Mouse (Mus musculus) neural tube, embryonic 11.5 days (tissue): ENCODE measurements around the gene Fads2. TPM values are rescaled to one million over a fixed set of nuclear protein-coding genes. Genes with fewer than 3 reads are reported as not detected.

Experiments
- ATAC-seq: fragments of 200-750 bp; cut with Nextera tagmentation; 2 replicates; pipeline ENCODE4 v1.8.0; 2017; ENCODE audit warnings: moderate number of reproducible peaks, mild to moderate bottlenecking, moderate TSS enrichment, moderate library complexity; ENCODE audit not compliant: insufficient read depth, low FRiP score, low TSS enrichment
- DNase-seq: peaks from one replicate; pipeline ENCODE4 v3.0.0-alpha.2; 2015; ENCODE audit warnings: low spot score
- H3K27ac ChIP-seq: fragments of 300-500 bp; sonication (generic); 2 replicates; pipeline ENCODE4 v1.5.1; 2014; ENCODE audit warnings: low read depth, mild to moderate bottlenecking, low read length
- H3K27me3 ChIP-seq: fragments of 300-500 bp; sonication (generic); 2 replicates; pipeline ENCODE4 v1.6.1; 2014; ENCODE audit warnings: mild to moderate bottlenecking, low read length, mixed read lengths; ENCODE audit not compliant: control insufficient read depth, insufficient read depth
- H3K36me3 ChIP-seq: fragments of 300-500 bp; sonication (generic); 2 replicates; pipeline ENCODE4 v1.6.1; 2014; ENCODE audit warnings: mild to moderate bottlenecking, low read length, moderate library complexity, mixed read lengths; ENCODE audit not compliant: control insufficient read depth, insufficient read depth
- H3K4me1 ChIP-seq: fragments of 300-500 bp; sonication (generic); 2 replicates; pipeline ENCODE4 v1.6.1; 2014; ENCODE audit warnings: low read length, mixed read lengths; ENCODE audit not compliant: control insufficient read depth, insufficient read depth
- H3K4me2 ChIP-seq: fragments of 300-500 bp; sonication (generic); 2 replicates; pipeline ENCODE4 v1.6.1; 2014; ENCODE audit warnings: low read depth, mild to moderate bottlenecking, moderate library complexity
- H3K4me3 ChIP-seq: fragments of 300-500 bp; sonication (generic); 2 replicates; pipeline ENCODE4 v1.5.1; 2014; ENCODE audit warnings: low read depth, low read length
- H3K9ac ChIP-seq: fragments of 300-500 bp; sonication (generic); 2 replicates; pipeline ENCODE4 v1.6.1; 2014; ENCODE audit warnings: mild to moderate bottlenecking, low read length
- H3K9me3 ChIP-seq: fragments of 300-500 bp; sonication (generic); 2 replicates; pipeline ENCODE4 v1.6.1; 2016; ENCODE audit warnings: low read length; ENCODE audit not compliant: control insufficient read depth
- WGBS: fragments of 180-500 bp; shearing (Covaris S2); extraction: QIAGEN DNeasy Blood & Tissue Kit; methylation state at CpG from one replicate; pipeline ENCODE4 v1.1.7; 2014; 5-methylcytosine and 5-hydroxymethylcytosine counted together
- polyA plus RNA-seq: library from polyadenylated mRNA; unstranded; fragments of >200 nt; fragmentation: Nextera tagmentation; extraction: Ambion mirVana; gene quantifications from 2 replicates; pipeline ENCODE4 v1.2.1, GENCODE M21; 2014

Fads2 gene
- polyA plus RNA-seq, 1 experiment from 2014 or later, result 48.9 TPM

GRCm38 (mm10) chr19:10062292-10062691 is 39.3 kb downstream of the Fads2 start:
- Histone ChIP-seq H3K36me3 (peaks cover 37% of the 10 kb centered on the region), H3K4me1 (no peaks in the 10 kb centered on the region), H3K9me3 (no peaks in the 10 kb centered on the region), H3K4me2 (no peak overlapping the region), H3K27ac (no peak overlapping the region), H3K4me3 (no peak overlapping the region), H3K9ac (no peak overlapping the region), H3K27me3 (no peaks in the 10 kb centered on the region)
- ATAC-seq (no peak), DNase-seq (no peak)
- 91% methylated on average over 8 of the region's 8 CpGs for WGBS

- 98% methylated on average over 2 of the region's 2 CpGs for WGBS
- no peaks in the 10 kb centered on the region for H3K4me1 ChIP-seq
- H3K27ac ChIP-seq, result no peak overlapping the region
- peaks cover 31% of the 10 kb centered on the region for H3K36me3 ChIP-seq
- no peak overlapping the region for H3K9ac ChIP-seq
- H3K9me3 ChIP-seq, result no peaks in the 10 kb centered on the region
- no peak overlapping the region for H3K4me3 ChIP-seq
- no peak for DNase-seq
- H3K27me3 ChIP-seq, result no peaks in the 10 kb centered on the region
- no peak overlapping the region for H3K4me2 ChIP-seq
- no peak for ATAC-seq
Observed at GRCm38 (mm10) chr19:10061624-10062023, 39.9 kb downstream of the Fads2 start.

- ATAC-seq, result no peak
- no peak overlapping the region for H3K4me2 ChIP-seq
- no peaks in the 10 kb centered on the region for H3K4me1 ChIP-seq
- DNase-seq, result no peak
- no peak overlapping the region for H3K4me3 ChIP-seq
- no peaks in the 10 kb centered on the region for H3K9me3 ChIP-seq
- H3K36me3 ChIP-seq, result peaks cover 26% of the 10 kb centered on the region
- 50% methylated on average over 8 of the region's 8 CpGs for WGBS
- H3K27ac ChIP-seq, result no peak overlapping the region
- no peak overlapping the region for H3K9ac ChIP-seq
- no peaks in the 10 kb centered on the region for H3K27me3 ChIP-seq
Observed at GRCm38 (mm10) chr19:10060783-10061590, 40.6 kb downstream of the Fads2 start.

- no peak overlapping the region for H3K9ac ChIP-seq
- no peaks in the 10 kb centered on the region for H3K4me1 ChIP-seq
Observed at GRCm38 (mm10) chr19:10059911-10060567, 41.5 kb downstream of the Fads2 start.

GRCm38 (mm10) chr19:10058876-10059427 is 42.6 kb downstream of the Fads2 start:
- no peak overlapping the region for H3K9ac ChIP-seq
- WGBS, result 69% methylated on average over 9 of the region's 9 CpGs
- DNase-seq (no peak), ATAC-seq (no peak)
- H3K4me2 ChIP-seq, result no peak overlapping the region
- no peaks in the 10 kb centered on the region for H3K4me1 ChIP-seq
- no peak overlapping the region for H3K27ac ChIP-seq
- peaks cover 14% of the 10 kb centered on the region for H3K36me3 ChIP-seq
- H3K9me3 ChIP-seq, result no peaks in the 10 kb centered on the region
- H3K27me3 ChIP-seq, result no peaks in the 10 kb centered on the region
- H3K4me3 ChIP-seq, result no peak overlapping the region

More at GRCm38 (mm10) chr19:10059911-10060567, 41.5 kb downstream of the Fads2 start:
- 54% methylated on average over 10 of the region's 10 CpGs for WGBS
- Histone ChIP-seq H3K36me3 (peaks cover 20% of the 10 kb centered on the region), H3K27ac (no peak overlapping the region), H3K4me2 (no peak overlapping the region), H3K27me3 (no peaks in the 10 kb centered on the region), H3K4me3 (no peak overlapping the region), H3K9me3 (no peaks in the 10 kb centered on the region)
- peak; percentile 49 for DNase-seq
- peak; percentile 58; the same call in 1 of the 2 replicates for ATAC-seq

GRCm38 (mm10) chr19:10058352-10058825 is 43.2 kb downstream of the Fads2 start:
- ATAC-seq (no peak), DNase-seq (no peak)
- Histone ChIP-seq H3K27me3 (no peaks in the 10 kb centered on the region), H3K27ac (no peak overlapping the region), H3K4me3 (no peak overlapping the region), H3K9me3 (no peaks in the 10 kb centered on the region), H3K36me3 (peaks cover 9% of the 10 kb centered on the region; the same call in 1 of the 2 replicates), H3K9ac (no peak overlapping the region), H3K4me1 (no peaks in the 10 kb centered on the region), H3K4me2 (no peak overlapping the region)
- WGBS, result 79% methylated on average over 1 of the region's 1 CpGs

GRCm38 (mm10) chr19:10057486-10058351 is 43.8 kb downstream of the Fads2 start:
- no peak overlapping the region for H3K27ac ChIP-seq
- no peak for ATAC-seq
- no peak overlapping the region for H3K4me2 ChIP-seq
- H3K4me3 ChIP-seq, result no peak overlapping the region
- H3K27me3 ChIP-seq, result no peaks in the 10 kb centered on the region
- peaks cover 6% of the 10 kb centered on the region; the same call in 1 of the 2 replicates for H3K36me3 ChIP-seq
- no peak for DNase-seq
- no peaks in the 10 kb centered on the region for H3K4me1 ChIP-seq
- H3K9me3 ChIP-seq, result no peaks in the 10 kb centered on the region
- no peak overlapping the region for H3K9ac ChIP-seq
- 63% methylated on average over 11 of the region's 11 CpGs for WGBS

GRCm38 (mm10) chr19:10056686-10057085 is 44.9 kb downstream of the Fads2 start:
- Histone ChIP-seq H3K4me3 (no peak overlapping the region), H3K9me3 (no peaks in the 10 kb centered on the region), H3K4me2 (no peak overlapping the region), H3K36me3 (no peaks in the 10 kb centered on the region), H3K27me3 (no peaks in the 10 kb centered on the region), H3K9ac (no peak overlapping the region), H3K4me1 (no peaks in the 10 kb centered on the region), H3K27ac (no peak overlapping the region)
- WGBS, result 94% methylated on average over 3 of the region's 3 CpGs
- ATAC-seq (no peak), DNase-seq (no peak)
